Mouse (Mus musculus) left cerebral cortex, postnatal 36 days (tissue): ENCODE data around the gene Hist1h2bq. TPM values are rescaled to one million over a fixed set of nuclear protein-coding genes. Genes with fewer than 3 reads are reported as not detected.

Experiments
- microRNA-seq: library from miRNA; unstranded; fragments of <30 nt; microRNA quantifications from one replicate; pipeline ENCODE4 v1.2.0, GENCODE M21; 2022
- total RNA-seq, 2 experiments: library from RNA; stranded (reverse); gene quantifications; 2 replicates each; pipeline ENCODE4 v1.2.3; 2021

Hist1h2bq gene
- total RNA-seq, 2 experiments from 2014 or later, result 36.0 to 39.3 TPM

Small RNAs within 50 kb of the gene (microRNA-seq; reads per million reads assigned to microRNA genes)
- gene Gm19658 (not detected), gene Gm44346 (not detected), gene Gm44466 (not detected)

Other genes with a start within 250 kb of the Hist1h2bq start
- not detected for gene Olfr1364, start 228.4 kb downstream of the Hist1h2bq start, total RNA-seq
- gene Olfr1362, start 196.2 kb downstream of the Hist1h2bq start, total RNA-seq, result not detected
- not detected for gene Olfr11, start 167.7 kb downstream of the Hist1h2bq start, total RNA-seq
- gene Olfr1361, start 146.8 kb downstream of the Hist1h2bq start, total RNA-seq, result not detected
- gene Olfr1360, start 132.8 kb downstream of the Hist1h2bq start, total RNA-seq, result not detected
- not detected for gene Olfr1359, start 112.1 kb downstream of the Hist1h2bq start, total RNA-seq
- 10 to 100 TPM; 25.8 to 35.2 TPM for gene Hist1h2bl, start 94.1 kb downstream of the Hist1h2bq start, total RNA-seq
- 10 to 100 TPM; 26.5 to 66.3 TPM for gene Hist1h2ai, start 93.8 kb downstream of the Hist1h2bq start, total RNA-seq
- 10 to 100 TPM; 73.2 to 76.4 TPM for gene Hist1h3h, start 92.5 kb downstream of the Hist1h2bq start, total RNA-seq
- gene Hist1h2bm, start 88.2 kb downstream of the Hist1h2bq start, total RNA-seq, result 1 to 10 TPM; 4.0 to 5.5 TPM
- 10 to 100 TPM; 16.7 to 20.3 TPM for gene Hist1h4j, start 75.1 kb downstream of the Hist1h2bq start, total RNA-seq
- gene Hist1h4k, start 59.7 kb downstream of the Hist1h2bq start, total RNA-seq, result 100 to 1,000 TPM; 409 to 465 TPM
- gene Hist1h2ak, start 56.4 kb downstream of the Hist1h2bq start, total RNA-seq, result 10 to 100 TPM; 14.8 to 15.0 TPM
- gene Hist1h2bn, start 56.1 kb downstream of the Hist1h2bq start, total RNA-seq, result 10 to 100 TPM in 1 of 2 experiments, 1 to 10 TPM in 1; 8.2 to 10.1 TPM
- 10 to 100 TPM in 1 of 2 experiments, 1 to 10 TPM in 1; 8.2 to 10.1 TPM for gene Hist1h1b, start 29.6 kb downstream of the Hist1h2bq start, total RNA-seq
- gene Hist1h3i, start 26.8 kb downstream of the Hist1h2bq start, total RNA-seq, result 10 to 100 TPM; 55.4 to 73.3 TPM
- gene Hist1h2an, start 23.0 kb downstream of the Hist1h2bq start, total RNA-seq, result not detected
- gene Hist1h2bp, start 22.7 kb downstream of the Hist1h2bq start, total RNA-seq, result 1 to 10 TPM; 8.0 to 8.4 TPM
- 10 to 100 TPM; 12.4 to 22.5 TPM for gene Hist1h2ao, start 268 bp upstream of the Hist1h2bq start, total RNA-seq
- gene Hist1h4m, start 1.5 kb upstream of the Hist1h2bq start, total RNA-seq, result 100 to 1,000 TPM; 258 to 294 TPM
- 10 to 100 TPM; 21.3 to 23.4 TPM for gene Hist1h4n, start 22.0 kb upstream of the Hist1h2bq start, total RNA-seq
- gene Hist1h2ap, start 23.3 kb upstream of the Hist1h2bq start, total RNA-seq, result 10 to 100 TPM; 20.2 to 20.7 TPM
- gene Hist1h2br, start 23.5 kb upstream of the Hist1h2bq start, total RNA-seq, result 10 to 100 TPM; 35.5 to 38.8 TPM
- 1 to 10 TPM; 3.7 to 4.2 TPM for gene Zfp184, start 134.9 kb upstream of the Hist1h2bq start, total RNA-seq
- not detected for gene Pom121l2, start 171.0 kb upstream of the Hist1h2bq start, total RNA-seq
- gene Prss16, start 199.5 kb upstream of the Hist1h2bq start, total RNA-seq, result 1 to 10 TPM in 1 of 2 experiments, under 1 TPM in 1; 0.34 to 1.1 TPM
- gene Hist1h2ah, start 225.4 kb upstream of the Hist1h2bq start, total RNA-seq, result 10 to 100 TPM; 24.6 to 42.5 TPM
- gene Hist1h2bk, start 225.7 kb upstream of the Hist1h2bq start, total RNA-seq, result 10 to 100 TPM; 13.0 to 13.3 TPM
- gene Hist1h4i, start 231.2 kb upstream of the Hist1h2bq start, total RNA-seq, result 10 to 100 TPM; 65.2 to 73.2 TPM
- gene Hist1h2ag, start 232.7 kb upstream of the Hist1h2bq start, total RNA-seq, result 10 to 100 TPM in 1 of 2 experiments, 1 to 10 TPM in 1; 8.3 to 11.2 TPM
- gene Hist1h2bj, start 233.0 kb upstream of the Hist1h2bq start, total RNA-seq, result 10 to 100 TPM; 11.8 to 12.9 TPM